Mouse (Mus musculus) heart, adult 8-10 months (tissue): Measurements from ENCODE around the gene Trarg1. TPM values are rescaled to one million over a fixed set of nuclear protein-coding genes. Genes with fewer than 3 reads are reported as not detected.

Source experiments
- DNase-seq: peaks from one replicate; pipeline ENCODE4 v3.0.0; 2022; ENCODE audit warnings: low spot score
- total RNA-seq, 4 experiments: library from RNA; stranded (reverse); gene quantifications; 2 replicates each; pipeline ENCODE4 v1.2.4; 2022

Gene Trarg1
- total RNA-seq, 4 experiments from 2014 or later: 2.6 to 3.6 (median 3.1) TPM

DNA sequence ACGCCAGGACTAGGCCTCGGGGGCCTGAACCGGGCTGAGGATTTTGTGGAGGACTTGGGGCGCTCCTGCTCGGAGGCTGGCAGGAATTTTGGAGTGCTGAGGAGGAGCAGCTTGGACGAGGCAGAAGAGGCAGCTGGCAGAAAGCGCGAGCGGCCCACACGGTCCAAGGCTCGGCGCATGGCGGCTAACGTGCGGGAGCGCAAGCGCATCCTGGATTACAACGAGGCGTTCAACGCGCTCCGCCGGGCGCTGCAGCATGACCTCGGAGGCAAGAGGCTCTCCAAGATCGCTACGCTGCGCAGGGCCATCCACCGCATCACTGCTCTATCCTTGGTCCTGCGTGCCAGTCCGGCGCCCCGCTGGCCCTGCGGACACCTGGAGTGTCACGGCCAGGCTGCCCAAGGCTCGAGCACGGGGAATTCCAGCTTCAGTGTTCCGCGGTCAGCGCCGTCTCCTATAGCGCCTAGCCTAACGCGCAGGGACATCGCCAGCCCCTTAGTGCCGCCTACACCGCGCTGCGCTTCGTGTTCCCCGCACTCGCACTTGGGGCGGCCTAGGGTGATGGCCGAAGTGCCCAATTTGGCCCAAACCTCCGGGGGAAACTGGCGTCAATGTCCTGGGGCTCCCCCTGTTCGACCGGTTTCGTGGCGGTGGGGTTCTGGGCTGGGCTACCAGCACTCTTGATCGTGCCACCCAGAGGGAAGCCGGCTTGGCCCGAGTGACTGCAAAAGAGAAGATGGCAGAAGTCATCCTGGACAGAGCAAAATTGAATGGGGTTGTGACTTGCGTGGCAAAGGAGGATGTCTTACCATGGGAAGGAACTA lies 6.8 kb upstream of the Trarg1 start:
- DNase-seq: no peak

DNA sequence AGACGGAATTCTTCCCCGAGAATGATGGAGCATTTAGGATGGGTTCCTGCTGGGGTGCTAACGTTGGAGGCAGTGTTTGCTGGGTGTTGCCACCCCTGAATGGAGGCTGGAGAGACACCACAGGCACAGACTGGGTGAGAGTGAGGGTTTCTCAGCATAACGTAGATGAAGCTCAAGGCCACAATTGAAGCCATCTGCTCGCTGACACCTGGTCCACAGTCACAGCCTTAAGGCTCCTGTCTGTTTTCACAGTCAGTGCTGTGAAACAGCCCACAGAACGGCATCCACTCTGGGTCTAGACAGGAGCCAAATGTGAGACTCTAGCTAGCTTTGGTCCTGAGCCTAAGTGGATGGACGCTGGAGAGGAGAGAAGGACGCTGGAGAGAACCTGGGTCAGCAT lies 5.4 kb upstream of the Trarg1 start:
- DNase-seq: no peak

DNA sequence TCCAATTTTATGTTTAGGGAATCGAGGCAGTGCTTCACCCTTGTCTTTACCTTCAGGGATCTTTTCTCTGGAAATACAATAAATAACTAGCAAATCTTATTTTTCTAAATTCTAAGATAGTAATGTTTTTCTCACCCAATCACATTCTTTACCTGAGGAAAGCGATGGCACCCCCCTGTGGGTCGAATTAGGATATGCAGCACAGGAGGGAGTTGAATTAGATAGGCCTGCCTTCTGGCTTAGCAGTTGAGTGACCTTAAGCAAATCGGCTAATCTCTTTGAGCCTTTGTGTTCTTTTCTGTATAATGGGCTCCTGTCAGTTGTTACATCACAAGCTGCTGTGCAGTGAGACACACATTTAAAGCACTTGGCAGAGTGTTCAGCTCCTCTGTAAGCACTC lies 4.9 kb upstream of the Trarg1 start:
- no peak for DNase-seq

DNA sequence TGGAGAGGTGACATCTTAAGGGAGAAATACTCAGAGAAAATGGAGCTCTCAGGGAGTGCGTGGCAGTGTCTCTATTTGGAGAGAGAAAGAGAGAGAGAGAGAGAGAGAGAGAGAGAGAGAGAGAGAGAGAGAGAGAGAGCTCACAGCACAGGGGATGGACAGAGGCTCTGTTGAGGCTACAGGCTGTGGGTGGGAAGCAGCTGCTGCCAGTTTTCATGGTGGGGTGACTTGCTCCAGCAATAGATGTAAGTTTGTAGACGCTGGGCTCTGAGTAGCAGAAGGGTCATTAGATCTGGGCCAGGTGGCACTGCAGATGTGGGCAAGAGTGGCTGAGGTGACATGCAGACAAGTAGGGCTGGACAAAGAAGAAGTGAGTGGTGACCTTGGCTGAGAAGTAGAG lies 6.0 kb downstream of the Trarg1 start:
- DNase-seq: no peak

DNA sequence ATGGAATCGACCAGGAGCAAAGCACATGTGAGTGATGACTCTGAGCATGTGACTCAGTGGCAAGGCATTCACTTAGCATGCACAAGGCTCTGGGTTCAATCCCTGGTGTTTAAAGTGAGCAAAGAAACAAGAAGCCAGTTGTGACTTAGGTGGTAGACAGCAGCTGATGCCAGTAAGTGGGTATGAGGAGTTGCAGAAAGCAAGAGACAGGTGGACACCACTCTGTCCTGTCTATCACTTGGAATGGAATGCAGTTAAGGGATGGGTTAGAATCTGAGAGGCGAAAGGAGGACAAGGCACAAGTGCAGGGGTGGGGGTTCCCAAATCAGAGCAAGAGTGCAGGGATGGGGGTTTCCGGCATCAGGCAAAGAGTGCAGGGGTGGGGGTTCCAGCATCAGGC lies 12.5 kb downstream of the Trarg1 start:
- DNase-seq: no peak

DNA sequence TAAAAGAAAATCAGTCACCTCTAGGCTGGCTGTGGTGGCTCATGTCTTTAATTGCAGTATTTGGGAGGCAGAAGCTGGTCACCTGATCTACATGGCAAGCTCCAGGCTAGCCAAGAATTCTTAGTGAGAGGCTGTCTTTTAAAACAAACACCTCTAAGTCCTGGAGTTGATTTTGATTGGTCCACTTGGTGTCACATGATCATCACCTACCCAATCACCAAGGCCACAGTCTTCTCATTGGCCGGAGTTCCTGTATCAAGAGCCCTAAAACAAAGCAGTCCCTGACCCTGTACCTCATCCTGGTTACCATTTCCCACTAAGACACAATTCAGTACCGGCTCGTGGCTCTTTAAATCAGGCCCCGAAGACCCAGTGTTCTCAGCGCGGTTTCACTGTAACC lies 16.2 kb downstream of the Trarg1 start:
- DNase-seq: no peak

DNA sequence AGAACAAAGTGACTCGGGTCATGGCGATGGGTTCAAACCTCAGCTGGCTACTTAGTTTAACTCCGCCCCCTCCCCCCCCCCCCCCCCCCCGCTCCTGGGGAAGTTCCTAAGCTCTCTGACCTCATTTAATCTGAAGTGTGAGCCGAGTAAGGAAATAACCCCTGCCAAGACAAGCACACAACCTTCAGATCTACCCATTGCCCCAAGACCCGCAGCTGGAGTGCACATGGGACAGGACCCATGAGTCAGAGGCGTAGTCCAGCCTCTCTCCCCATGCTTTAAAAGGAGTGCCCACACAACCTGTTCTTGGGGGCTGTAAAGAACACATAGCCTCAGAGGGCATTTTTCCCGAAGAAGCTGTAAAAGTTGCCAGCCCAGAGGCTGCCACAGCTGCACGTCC lies 20.0 kb downstream of the Trarg1 start:
- no peak for DNase-seq

DNA sequence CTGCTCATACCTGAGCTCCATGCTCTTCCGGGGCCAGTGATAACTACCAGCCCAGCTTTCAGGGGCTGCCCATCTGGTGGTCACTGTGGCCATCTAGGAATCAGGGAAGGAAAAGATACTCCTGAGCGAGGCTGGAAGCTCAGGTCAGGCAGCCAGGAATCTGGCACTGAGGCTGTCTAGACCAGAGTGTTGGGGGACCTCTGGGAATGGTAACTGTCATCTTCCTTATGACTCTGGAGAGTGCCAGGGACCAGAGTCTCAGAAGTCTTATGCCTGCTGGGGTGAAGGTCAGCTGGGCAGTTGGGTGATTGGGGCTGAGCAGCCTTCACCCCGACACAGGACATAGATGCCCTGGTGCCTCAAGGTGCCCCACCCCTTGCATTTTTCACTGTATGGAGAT lies 28.0 kb downstream of the Trarg1 start:
- DNase-seq: no peak

DNA sequence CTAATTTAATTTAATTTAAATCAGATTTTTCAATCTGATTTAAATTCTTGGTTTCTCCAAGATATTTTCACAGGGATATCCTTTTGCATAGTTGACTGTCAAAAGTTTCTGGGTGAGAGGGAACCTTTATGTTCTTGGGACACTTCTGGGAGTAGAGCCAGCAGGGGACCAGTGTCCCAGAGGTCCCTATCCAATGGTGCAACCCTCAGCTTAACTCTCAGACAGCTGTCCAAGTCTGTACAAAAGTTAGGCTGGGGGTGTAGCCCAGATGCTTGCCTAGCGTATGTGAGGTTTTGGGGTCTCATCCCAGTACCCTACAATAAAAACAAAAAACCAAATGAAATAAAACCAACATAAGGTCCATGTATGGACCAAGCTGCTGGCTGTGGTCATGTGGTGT lies 28.5 kb downstream of the Trarg1 start:
- DNase-seq: no peak

DNA sequence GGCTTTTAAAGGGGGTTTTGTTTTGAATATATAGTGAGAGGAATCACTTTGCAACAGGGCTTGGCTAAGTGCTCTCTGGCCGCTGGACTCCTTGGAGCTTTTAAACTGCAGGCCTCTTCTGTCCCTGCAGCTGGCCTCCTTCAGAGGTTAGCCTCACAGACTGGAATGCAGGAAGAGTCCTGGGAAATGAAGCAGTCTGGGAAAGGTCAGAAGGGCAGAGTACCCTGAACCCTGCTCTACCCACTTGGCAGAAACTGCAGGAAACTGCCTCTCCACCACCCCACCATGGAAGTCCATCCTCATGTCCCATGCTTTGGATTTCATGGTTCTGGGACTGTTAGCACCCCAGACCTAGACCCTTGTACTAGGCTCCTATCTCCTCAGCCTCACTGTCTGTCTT lies 29.3 kb downstream of the Trarg1 start:
- DNase-seq: no peak

DNA sequence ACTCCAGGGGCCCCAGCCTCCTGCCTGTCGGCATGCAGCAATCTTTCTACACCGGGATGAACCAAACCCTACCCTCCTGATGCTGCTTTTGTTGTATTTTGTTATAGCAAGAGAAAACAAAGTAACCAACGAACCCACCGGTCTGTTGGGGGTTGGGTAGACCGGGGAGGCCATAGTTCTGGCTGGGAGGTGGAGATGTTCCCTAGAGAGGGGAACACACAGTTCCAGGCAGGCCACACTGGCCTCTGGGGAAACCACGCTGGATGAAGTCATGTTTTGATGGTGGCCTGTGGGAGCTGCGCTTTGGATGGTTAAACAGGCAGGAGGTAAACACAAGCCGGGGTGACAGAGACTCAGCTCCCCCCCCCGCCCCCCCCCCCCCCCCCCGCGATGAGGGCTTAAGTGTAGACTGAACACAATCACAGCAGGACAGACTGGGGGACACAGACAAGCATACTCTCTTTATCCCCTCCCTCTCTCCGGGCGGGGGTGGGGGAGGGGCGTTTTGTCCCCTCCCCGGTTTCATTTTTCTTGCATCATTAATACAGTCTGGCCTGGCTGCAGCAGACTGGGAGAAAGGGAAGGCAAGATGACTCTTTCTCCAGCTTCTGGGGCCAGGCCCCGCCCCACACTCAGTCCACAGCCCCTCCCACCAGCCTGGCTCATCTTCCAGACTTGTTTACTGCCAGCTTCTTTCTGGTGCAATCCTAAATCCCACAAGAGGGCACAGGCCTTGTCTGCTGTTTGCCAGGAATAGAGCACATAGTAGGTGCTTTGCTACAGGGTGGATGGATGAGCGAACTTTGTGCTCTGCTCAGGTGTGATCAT lies 30.2 kb downstream of the Trarg1 start:
- peak; percentile 36 for DNase-seq

DNA sequence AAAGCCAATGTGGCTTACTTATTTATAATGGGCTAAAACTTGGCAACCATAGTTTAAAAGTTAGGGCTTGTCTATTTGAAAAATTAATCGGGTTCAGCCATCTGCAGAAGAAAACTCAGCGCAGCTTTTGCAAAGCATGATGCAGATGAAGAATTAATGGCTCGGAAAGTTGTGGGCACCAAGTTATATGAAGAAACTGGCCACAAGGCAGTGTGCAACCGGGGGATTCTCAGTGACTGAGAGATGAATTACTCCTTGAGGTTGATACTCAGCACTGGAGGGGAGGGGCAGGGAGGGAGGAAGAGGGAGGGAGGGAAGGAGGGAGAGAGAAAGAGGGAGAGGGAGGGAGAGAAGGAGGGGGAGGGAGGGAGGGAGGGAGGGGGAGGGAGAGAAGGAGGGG lies 37.4 kb downstream of the Trarg1 start:
- no peak for DNase-seq

DNA sequence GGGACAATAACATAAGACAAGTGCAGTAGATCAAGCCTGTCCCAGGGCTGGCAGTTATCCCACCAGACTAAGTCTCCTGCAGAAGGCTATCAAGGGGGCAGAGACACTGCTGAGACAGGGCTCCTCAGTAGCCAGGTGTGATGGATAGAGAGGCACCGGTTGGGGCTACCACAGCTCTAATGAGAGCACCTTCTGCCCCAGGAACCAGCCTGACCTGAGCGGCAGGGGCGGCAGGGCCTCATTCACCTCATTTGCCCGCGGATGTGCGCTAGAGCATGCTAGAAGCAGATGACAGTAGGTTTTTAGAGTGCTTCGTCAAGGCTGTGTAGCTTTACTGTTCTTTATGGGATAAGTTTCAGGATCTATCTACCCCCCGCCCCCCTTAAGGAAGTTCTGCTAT lies 44.3 kb downstream of the Trarg1 start:
- no peak for DNase-seq

DNA sequence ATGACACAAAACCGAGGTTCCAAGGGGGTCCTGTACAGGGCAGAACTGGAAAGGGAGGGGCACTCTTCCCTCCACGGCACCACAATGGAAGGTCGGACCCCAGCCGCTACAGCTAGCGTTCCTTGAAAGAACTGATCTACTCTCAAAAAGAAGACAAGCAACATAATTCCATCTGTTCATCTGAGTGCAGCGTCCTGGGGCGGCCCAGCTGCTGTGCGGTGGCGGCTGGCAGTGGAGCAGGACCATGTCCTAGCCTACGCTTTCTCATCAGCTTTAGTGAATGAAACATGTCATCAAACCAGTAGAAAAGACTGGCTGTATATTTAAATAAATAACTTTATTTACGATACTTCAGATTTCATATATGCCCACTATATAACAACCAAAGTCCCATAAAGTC lies 48.5 kb downstream of the Trarg1 start:
- DNase-seq: no peak

DNA sequence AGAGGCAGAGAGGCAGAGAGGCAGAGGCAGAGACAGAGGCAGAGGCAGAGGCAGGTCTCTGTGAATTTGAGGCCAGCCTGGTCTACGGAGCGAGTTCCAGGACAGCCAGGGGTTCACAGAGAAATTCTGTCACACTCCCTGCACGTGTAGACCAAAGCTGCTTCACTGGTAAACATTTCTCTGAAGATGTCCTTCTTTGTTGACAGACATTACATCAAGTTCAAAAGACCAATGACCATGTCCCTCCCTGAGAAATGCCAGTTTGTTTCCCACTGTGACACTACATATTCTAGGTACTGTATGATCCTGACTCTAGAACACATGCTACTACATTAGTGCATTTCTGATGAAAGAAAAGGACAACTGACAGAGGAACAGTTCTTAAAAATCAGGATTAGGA lies 51.0 kb downstream of the Trarg1 start:
- DNase-seq: no peak

DNA sequence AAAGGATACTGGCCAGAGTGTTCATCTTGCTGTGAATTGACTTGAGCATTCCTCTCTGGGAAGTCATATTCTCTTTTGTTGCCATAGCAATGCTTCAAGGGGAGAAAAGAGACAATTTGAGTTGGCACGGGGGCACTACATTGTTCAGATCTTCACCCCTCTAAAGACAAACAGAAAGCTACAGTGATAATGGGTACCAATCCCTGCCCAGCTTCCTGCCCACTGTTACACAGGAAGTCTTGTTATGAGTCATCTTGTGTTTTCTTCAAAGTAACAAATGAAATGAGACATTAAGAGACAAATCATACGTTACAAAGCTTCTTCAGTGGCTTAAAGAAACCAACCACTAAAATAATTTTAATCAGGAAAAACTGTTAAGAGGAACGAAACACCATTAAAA lies 55.0 kb downstream of the Trarg1 start:
- no peak for DNase-seq

DNA sequence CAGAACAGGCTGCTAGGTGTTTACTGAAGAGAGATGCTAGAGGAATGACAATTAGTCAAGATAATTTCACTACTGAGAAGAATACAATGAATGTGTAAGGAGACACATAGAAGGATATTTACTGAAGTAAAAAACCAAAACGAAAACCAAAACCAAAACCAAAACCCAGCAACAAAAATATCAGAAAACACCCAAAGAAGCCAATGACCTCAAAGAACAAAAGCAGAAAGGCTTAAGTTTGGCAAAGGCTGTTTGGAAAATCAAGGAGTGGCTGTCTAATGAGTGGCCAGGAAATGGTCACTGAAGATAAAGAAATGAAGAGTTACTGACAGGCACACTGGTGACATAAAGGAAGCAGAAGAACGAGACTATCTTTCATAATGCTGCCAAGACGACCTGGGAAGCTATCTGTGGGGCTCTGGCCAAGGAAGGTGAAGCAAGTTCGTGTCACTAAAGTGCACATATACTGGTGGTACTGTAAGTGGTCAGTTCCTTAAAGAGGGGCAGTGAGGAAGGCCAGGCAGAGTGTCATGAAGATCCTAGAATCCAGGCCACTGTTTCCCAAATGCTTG lies 56.2 kb downstream of the Trarg1 start:
- DNase-seq: no peak

DNA sequence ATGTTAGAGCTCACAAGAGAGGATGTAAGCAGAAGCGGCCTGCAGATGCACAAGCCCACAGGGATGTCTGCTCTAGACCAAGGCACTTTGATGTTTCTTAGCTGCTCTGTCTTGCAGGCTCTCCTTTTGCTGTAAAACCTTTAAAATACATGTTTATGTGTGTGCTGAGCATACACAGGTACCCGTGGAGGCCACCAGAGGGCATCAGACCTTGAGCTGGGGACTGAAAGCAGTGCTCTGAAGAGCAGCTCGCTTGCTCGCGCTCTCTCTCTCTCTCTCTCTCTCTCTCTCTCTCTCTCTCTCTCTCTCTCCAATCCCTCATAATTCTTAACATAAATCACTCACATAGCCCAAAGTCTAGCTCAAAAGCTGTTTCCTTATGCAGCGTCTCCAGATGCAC lies 59.5 kb downstream of the Trarg1 start:
- DNase-seq: no peak

DNA sequence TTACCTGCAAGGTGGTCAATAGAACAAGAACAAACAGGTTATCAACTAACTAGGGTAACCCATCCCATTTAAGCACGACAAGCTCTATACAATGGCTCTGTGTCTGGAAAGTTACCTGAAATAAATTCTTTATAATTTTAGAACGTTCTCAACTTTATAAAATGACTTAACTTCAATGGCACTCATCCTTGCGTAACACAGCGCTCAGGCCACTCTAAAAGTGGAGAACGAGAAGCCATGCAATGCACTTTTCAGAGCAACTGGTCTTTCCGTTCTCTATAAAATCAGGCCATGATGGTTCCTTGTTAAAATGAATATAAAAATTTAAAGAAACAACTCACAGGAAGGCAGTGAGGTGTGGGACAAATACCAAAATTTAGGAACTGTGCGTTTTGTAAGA lies 62.9 kb downstream of the Trarg1 start:
- DNase-seq: no peak

DNA sequence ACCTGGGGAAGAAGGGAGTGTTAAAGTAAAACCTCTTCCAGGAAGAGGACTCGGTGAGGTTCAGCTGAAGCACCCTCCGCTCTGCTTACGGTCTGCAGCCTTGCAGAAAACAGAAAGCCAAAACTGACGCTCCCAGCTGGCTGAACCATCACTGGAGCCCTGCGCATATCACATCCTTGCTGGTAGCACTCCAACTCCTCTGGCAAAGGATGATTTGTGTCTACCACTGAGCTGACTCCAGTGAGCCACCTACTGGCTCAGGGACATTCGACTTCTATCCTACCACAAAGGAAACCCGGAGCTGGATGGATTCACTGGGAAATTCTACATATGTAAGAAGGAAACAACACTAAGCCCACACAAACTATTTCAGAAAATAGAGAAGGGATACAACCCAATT lies 64.9 kb downstream of the Trarg1 start:
- peak; percentile 65 for DNase-seq

DNA sequence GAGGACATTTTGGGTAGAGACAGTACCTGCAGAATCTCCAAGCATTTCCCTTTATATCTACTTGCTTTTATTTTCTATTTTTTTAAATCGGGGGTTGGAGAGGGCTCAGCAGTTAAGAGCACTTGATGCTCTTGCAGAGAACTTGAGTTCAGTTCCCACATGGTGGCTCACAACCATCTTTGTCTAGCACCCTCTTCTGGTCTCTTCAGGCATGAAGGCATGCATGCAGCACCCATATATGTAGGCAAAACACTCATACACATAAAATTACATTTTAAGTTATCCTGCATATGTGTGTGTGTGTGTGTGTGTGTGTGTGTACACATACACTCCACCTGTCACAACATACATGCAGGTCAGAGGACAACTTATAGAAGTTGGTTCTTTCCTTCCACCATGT lies 66.3 kb downstream of the Trarg1 start:
- DNase-seq: no peak
